Mouse (Mus musculus): ENCODE results near the gene Fam193a.

The Fam193a gene

GRCm38 (mm10) chr5:34385616-34386015 is 15.9 kb downstream of the Fam193a start:
- peak; percentile 25 to 34 for DNase-seq

- no peak for DNase-seq
Measured at GRCm38 (mm10) chr5:34386744-34387143, 17.0 kb downstream of the Fam193a start.

GRCm38 (mm10) chr5:34393251-34393650 is 23.5 kb downstream of the Fam193a start:
- peak; percentile 9 to 33 for DNase-seq

- no peak for DNase-seq
Measured at GRCm38 (mm10) chr5:34395347-34395746, 25.6 kb downstream of the Fam193a start.

GRCm38 (mm10) chr5:34395850-34396540 is 26.3 kb downstream of the Fam193a start:
- DNase-seq = no peak

- DNase-seq = no peak
Measured at GRCm38 (mm10) chr5:34397866-34398265, 28.1 kb downstream of the Fam193a start.

- peak in 1 of 2 experiments; percentile 39 for DNase-seq
Measured at GRCm38 (mm10) chr5:34398326-34398725, 28.6 kb downstream of the Fam193a start.

GRCm38 (mm10) chr5:34407366-34407918 is 37.7 kb downstream of the Fam193a start:
- DNase-seq = no peak

GRCm38 (mm10) chr5:34409002-34409401 is 39.3 kb downstream of the Fam193a start:
- DNase-seq = no peak

GRCm38 (mm10) chr5:34410819-34411218 is 41.1 kb downstream of the Fam193a start:
- DNase-seq = no peak

GRCm38 (mm10) chr5:34413921-34414320 is 44.2 kb downstream of the Fam193a start:
- DNase-seq = no peak

GRCm38 (mm10) chr5:34417251-34418008 is 47.7 kb downstream of the Fam193a start:
- DNase-seq = no peak

GRCm38 (mm10) chr5:34419188-34419587 is 49.5 kb downstream of the Fam193a start:
- DNase-seq = no peak

- DNase-seq = no peak
Measured at GRCm38 (mm10) chr5:34430776-34431175, 61.0 kb downstream of the Fam193a start.

- DNase-seq = no peak
Measured at GRCm38 (mm10) chr5:34433786-34434185, 64.1 kb downstream of the Fam193a start.

- no peak for DNase-seq
Measured at GRCm38 (mm10) chr5:34434241-34434640, 64.5 kb downstream of the Fam193a start.

- no peak for DNase-seq
Measured at GRCm38 (mm10) chr5:34438052-34438451, 68.3 kb downstream of the Fam193a start.

- no peak for DNase-seq
Measured at GRCm38 (mm10) chr5:34438659-34439058, 68.9 kb downstream of the Fam193a start.

GRCm38 (mm10) chr5:34439768-34440167 is 70.0 kb downstream of the Fam193a start:
- DNase-seq = no peak

GRCm38 (mm10) chr5:34441797-34442196 is 72.1 kb downstream of the Fam193a start:
- DNase-seq = no peak

GRCm38 (mm10) chr5:34446207-34446606 is 76.5 kb downstream of the Fam193a start:
- DNase-seq = no peak

GRCm38 (mm10) chr5:34458994-34459393 is 89.3 kb downstream of the Fam193a start:
- no peak for DNase-seq

GRCm38 (mm10) chr5:34461294-34461693 is 91.6 kb downstream of the Fam193a start:
- DNase-seq = no peak

- DNase-seq = no peak
Measured at GRCm38 (mm10) chr5:34461841-34462240, 92.1 kb downstream of the Fam193a start.
